Mouse (Mus musculus) intestine, postnatal 0 days (tissue): ENCODE measurements around the gene Synm. TPM values are rescaled to one million over a fixed set of nuclear protein-coding genes. Genes with fewer than 3 reads are reported as not detected.

Source experiments
- ATAC-seq: fragments of 200-750 bp; cut with Nextera tagmentation; 2 replicates; pipeline ENCODE4 v1.8.0; 2017; ENCODE audit warnings: mild to moderate bottlenecking, moderate TSS enrichment, moderate library complexity
- H3K27ac ChIP-seq: fragments of 300-500 bp; sonication (generic); 2 replicates; pipeline ENCODE4 v1.5.1; 2014; ENCODE audit warnings: mild to moderate bottlenecking, low read depth, low read length, moderate library complexity
- H3K27me3 ChIP-seq: fragments of 300-500 bp; sonication (generic); replicated peaks from 2 replicates; pipeline ENCODE4 v1.6.1; 2014; ENCODE audit warnings: low read length, mixed read lengths; ENCODE audit not compliant: control insufficient read depth, insufficient read depth
- H3K36me3 ChIP-seq: fragments of 300-500 bp; sonication (generic); 2 replicates; pipeline ENCODE4 v1.6.1; 2014; ENCODE audit warnings: mild to moderate bottlenecking, moderate library complexity; ENCODE audit not compliant: control insufficient read depth, insufficient read depth
- H3K4me1 ChIP-seq: fragments of 300-500 bp; sonication (generic); replicated peaks from 2 replicates; pipeline ENCODE4 v1.6.1; 2014; ENCODE audit warnings: antibody characterized with exemption, low read length, mixed read lengths; ENCODE audit not compliant: control insufficient read depth, insufficient read depth
- H3K4me2 ChIP-seq: fragments of 300-500 bp; sonication (generic); replicated peaks from 2 replicates; pipeline ENCODE4 v1.6.1; 2014; ENCODE audit warnings: low read depth, mild to moderate bottlenecking, moderate library complexity
- H3K4me3 ChIP-seq: fragments of 300-500 bp; sonication (generic); 2 replicates; pipeline ENCODE4 v1.5.1; 2014; ENCODE audit warnings: low read depth, low read length
- H3K9ac ChIP-seq: fragments of 300-500 bp; sonication (generic); 2 replicates; pipeline ENCODE4 v1.6.1; 2014; ENCODE audit warnings: mild to moderate bottlenecking, low read depth, low read length
- H3K9me3 ChIP-seq: fragments of 300-500 bp; sonication (generic); 2 replicates; pipeline ENCODE4 v1.6.1; 2016; ENCODE audit warnings: mixed run types; ENCODE audit not compliant: control insufficient read depth
- CTCF ChIP-seq: sonication (generic); IDR thresholded peaks from 2 replicates; pipeline ENCODE4 v1.5.1; 2016; ENCODE audit warnings: low read depth, mild to moderate bottlenecking, control low read depth, antibody characterized with exemption, moderate library complexity
- WGBS: fragments of 180-500 bp; shearing (Covaris S2); extraction: QIAGEN DNeasy Blood & Tissue Kit; methylation state at CpG from one replicate; pipeline ENCODE4 v1.1.7; 2014; 5-methylcytosine and 5-hydroxymethylcytosine counted together
- polyA plus RNA-seq: library from polyadenylated mRNA; unstranded; fragments of >200 nt; fragmentation: Nextera tagmentation; extraction: Ambion mirVana; gene quantifications from 2 replicates; pipeline ENCODE4 v1.2.1, GENCODE M21; 2015

Gene Synm
- polyA plus RNA-seq, 1 experiment from 2014 or later, result 12.6 TPM

- no peak for TF ChIP-seq CTCF
- H3K4me2 ChIP-seq, result no peak overlapping the region
Measured at GRCm38 (mm10) chr7:67756636-67757035, 2.9 kb downstream of the Synm start.

DNA sequence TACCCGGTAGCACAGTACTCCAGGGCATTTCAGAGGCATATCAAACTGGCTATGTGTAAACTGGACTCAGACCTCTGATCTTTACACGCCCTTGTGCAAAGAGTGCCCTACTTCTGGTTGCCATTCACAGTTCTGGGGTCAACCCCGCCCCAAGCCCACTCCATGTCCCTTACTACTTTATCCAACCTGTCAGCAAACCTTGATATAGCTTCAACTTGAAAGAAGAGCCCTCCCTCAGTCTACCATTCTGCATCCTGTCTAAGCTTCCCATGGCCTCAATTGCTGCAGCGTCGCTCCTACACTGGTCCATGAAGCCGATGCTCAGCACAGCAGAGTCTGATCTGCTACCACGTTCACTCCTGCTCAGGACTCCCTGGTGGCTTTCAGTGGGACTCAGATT is 4.2 kb downstream of the Synm start:
- ATAC-seq, result no peak
- peaks cover 3% of the 10 kb centered on the region for H3K4me1 ChIP-seq

More at GRCm38 (mm10) chr7:67756636-67757035, 2.9 kb downstream of the Synm start:
- no peak overlapping the region for H3K27ac ChIP-seq
- ATAC-seq, result no peak
- 85% methylated on average over 5 of the region's 5 CpGs for whole genome bisulfite sequencing
- H3K27me3 ChIP-seq, result peaks cover 11% of the 10 kb centered on the region
- H3K36me3 ChIP-seq, result no peaks in the 10 kb centered on the region
- H3K4me3 ChIP-seq, result no peak overlapping the region
- no peaks in the 10 kb centered on the region for H3K9me3 ChIP-seq
- no peak overlapping the region for H3K9ac ChIP-seq
- H3K4me1 ChIP-seq, result peaks cover 3% of the 10 kb centered on the region

GRCm38 (mm10) chr7:67754606-67755005 is 4.9 kb downstream of the Synm start:
- Histone ChIP-seq H3K9ac (no peak overlapping the region), H3K27ac (no peak overlapping the region), H3K4me3 (no peak overlapping the region), H3K4me1 (peaks cover 3% of the 10 kb centered on the region), H3K9me3 (no peaks in the 10 kb centered on the region), H3K27me3 (0 out of 2 replicates have a peak, but pooled peaks cover 11% of the 10 kb centered on the region), H3K4me2 (no peak overlapping the region), H3K36me3 (no peaks in the 10 kb centered on the region)
- no peak for TF ChIP-seq CTCF
- WGBS, result 68% methylated on average over 11 of the region's 11 CpGs
- no peak for ATAC-seq

More for the DNA sequence above, 4.2 kb downstream of the Synm start:
- Histone ChIP-seq H3K9ac (no peak overlapping the region), H3K36me3 (no peaks in the 10 kb centered on the region), H3K9me3 (no peaks in the 10 kb centered on the region), H3K27ac (no peak overlapping the region), H3K4me3 (no peak overlapping the region), H3K4me2 (no peak overlapping the region), H3K27me3 (0 out of 2 replicates have a peak, but pooled peaks cover 11% of the 10 kb centered on the region)
- TF ChIP-seq CTCF, result no peak
- 74% methylated on average over 7 of the region's 7 CpGs for WGBS

DNA sequence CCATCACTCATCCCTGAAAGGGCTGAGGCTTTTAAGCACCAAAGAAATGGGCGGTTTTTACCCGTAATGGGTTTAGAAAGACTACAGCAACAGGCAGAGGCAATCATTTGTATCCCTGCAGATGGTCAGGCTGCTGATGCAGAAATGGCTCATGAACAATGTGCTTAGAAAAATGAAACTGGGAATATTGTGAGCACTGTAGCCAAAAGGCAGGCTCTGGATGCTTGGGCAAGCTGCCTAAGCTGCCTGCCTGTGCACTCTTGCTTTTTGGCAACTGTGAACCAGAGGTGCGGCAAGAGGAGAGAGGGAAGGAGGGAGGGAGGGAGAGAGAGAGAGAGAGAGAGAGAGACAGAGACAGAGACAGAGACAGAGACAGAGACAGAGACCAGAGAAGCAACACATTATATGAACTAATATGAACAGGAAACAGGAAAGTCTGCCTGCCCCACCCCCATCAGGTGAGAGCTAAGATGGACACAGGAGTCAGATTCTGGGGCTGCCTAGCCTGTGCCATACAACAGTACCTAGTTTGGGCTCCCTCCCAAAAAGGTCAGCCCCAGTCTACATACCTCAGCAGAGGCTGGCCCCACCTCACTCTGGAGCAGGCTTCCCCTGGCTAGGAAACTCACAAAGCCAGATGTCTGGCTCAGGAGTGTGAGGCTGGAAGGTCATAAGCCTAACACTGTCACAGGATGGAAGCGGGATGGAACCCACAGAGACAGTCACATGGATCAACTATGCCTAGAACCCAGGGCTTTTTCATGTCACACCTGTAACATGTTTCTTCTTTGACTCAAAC is 9.9 kb downstream of the Synm start:
- no peak overlapping the region for H3K9ac ChIP-seq
- H3K36me3 ChIP-seq, result no peaks in the 10 kb centered on the region; the same call in 1 of the 2 replicates
- no peak overlapping the region for H3K27ac ChIP-seq
- H3K9me3 ChIP-seq, result no peaks in the 10 kb centered on the region
- H3K27me3 ChIP-seq, result no peaks in the 10 kb centered on the region
- H3K4me3 ChIP-seq, result no peak overlapping the region
- H3K4me1 ChIP-seq, result no peaks in the 10 kb centered on the region
- no peak for TF ChIP-seq CTCF
- no peak for ATAC-seq
- 80% methylated on average over 4 of the region's 4 CpGs for WGBS
- no peak overlapping the region for H3K4me2 ChIP-seq

DNA sequence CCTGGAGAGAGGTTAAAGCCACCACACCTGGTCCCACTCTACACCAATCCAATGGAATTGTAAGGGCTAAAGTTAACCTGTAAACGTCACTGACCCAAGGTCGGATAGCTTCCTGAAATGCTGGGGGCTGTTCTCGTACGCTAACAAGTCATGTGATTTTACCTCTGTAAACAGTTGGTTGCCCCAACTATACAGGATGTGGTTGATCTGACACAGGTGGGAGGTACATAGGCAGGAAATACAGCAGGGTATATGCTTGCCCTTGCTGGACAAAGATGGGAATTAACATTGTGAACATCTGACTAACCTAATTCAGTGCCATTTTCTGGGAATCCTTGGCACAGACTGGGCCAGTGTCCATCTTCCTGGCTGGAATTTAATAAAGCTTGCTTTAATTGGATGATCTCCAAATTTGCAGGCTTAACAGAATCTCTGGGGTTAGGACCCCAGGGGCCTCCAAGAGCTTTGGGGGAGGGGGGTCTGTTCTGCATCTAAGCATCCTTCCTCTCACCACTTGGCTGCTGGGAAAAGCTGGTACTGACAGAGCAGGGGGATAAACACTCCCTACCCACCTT is 11.7 kb downstream of the Synm start:
- Histone ChIP-seq H3K9ac (no peak overlapping the region), H3K4me1 (no peaks in the 10 kb centered on the region), H3K4me3 (no peak overlapping the region), H3K36me3 (no peaks in the 10 kb centered on the region; the same call in 1 of the 2 replicates), H3K27me3 (no peaks in the 10 kb centered on the region), H3K27ac (no peak overlapping the region), H3K4me2 (no peak overlapping the region), H3K9me3 (no peaks in the 10 kb centered on the region)
- 76% methylated on average over 4 of the region's 4 CpGs for WGBS
- TF ChIP-seq CTCF, result no peak
- no peak for ATAC-seq

DNA sequence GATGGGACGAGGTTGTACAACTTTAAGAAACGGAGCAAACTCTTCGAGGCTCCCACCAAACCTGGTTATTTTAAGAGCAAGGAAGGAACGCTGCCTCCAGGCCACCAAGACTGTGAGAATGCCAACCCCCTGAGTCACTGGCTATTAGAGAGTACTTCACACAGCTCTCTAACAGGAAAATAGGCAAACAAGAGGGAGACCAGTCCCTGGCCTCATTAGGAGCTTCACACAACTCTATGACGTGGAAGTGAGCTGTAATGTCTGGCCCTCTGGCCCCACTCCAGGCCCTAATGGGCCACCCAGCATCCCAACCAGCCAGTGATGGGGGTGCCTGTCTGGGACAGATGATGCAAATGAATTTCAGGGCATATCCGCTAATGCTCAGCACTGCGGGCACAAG is 17.8 kb downstream of the Synm start:
- H3K36me3 ChIP-seq, result no peaks in the 10 kb centered on the region
- no peak overlapping the region for H3K27ac ChIP-seq
- peak; percentile 29; the same call in 1 of the 2 replicates for ATAC-seq

More for the DNA sequence above, 17.8 kb downstream of the Synm start:
- WGBS, result 72% methylated on average over 7 of the region's 7 CpGs
- Histone ChIP-seq H3K9me3 (no peaks in the 10 kb centered on the region), H3K9ac (no peak overlapping the region), H3K4me1 (no peaks in the 10 kb centered on the region), H3K27me3 (no peaks in the 10 kb centered on the region), H3K4me3 (no peak overlapping the region), H3K4me2 (no peak overlapping the region)
- TF ChIP-seq CTCF, result no peak
